Mouse (Mus musculus): Measurements from ENCODE around the gene Zic4. TPM values are rescaled to one million over a fixed set of nuclear protein-coding genes. Genes with fewer than 3 reads are reported as not detected.

Gene Zic4
- polyA plus RNA-seq, 1 experiment from 2014 or later, result not detected

DNA sequence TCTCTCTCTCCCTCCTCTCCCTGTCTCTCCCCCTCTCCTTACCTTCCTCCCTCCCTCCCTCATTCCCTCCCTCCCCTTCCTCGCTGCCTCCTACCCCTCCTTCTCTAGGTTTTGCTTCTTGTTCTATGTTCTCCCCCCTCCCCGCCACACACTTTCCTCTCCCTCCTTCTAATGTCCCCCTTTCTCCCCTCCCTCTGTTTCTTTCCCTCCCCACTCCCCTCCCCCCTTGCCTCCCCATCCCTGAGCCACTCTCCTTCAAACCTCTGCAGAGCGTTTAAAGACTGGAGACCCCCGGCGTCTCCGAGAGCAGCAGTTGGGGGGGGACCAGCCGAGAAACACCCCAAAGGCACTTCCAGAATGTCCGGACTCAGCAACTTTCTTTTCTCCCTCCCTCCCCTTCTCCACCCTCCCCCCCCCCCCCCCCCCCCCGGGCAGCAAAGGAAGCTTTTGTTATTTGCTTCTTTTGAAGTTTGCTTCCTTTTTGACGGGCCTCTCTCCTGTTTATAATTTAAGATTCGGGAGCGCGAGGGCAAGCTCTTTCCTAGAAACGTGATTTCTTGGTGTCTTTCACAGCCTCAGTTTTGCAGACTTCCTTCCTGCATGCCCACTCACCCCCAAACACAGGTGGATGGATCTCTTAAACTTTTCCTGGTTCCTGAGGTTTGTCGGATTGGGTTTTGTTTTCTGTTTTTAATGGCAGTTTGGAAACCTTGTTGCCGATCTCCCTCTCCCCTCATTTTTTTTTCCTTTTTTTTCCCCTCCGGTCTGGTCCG is 4.2 kb downstream of the Zic4 start:
- WGBS, result 3% methylated on average over 17 of the region's 18 CpGs
- Histone ChIP-seq H3K4me3 (ENCODE audit: low read depth, low read length) (no peak overlapping the region), H3K4me1 (replicated peaks; ENCODE audit: control insufficient read depth, insufficient read depth, low read length) (no peaks in the 10 kb centered on the region; the same call in 1 of the 2 replicates), H3K9me3 (ENCODE audit: control insufficient read depth, low read length) (no peaks in the 10 kb centered on the region), H3K4me2 (no peak overlapping the region), H3K9ac (ENCODE audit: low read depth, low read length) (no peak overlapping the region), H3K27ac (ENCODE audit: low read depth, low read length) (no peak overlapping the region), H3K36me3 (ENCODE audit: control insufficient read depth, insufficient read depth, low read length) (no peaks in the 10 kb centered on the region), H3K27me3 (replicated peaks; ENCODE audit: control insufficient read depth, insufficient read depth, low read length) (peaks cover 99% of the 10 kb centered on the region)
- no peak for DNase-seq (ENCODE audit: low spot score)
- ATAC-seq (replicated peaks; ENCODE audit: low FRiP score), result no peak

- Histone ChIP-seq H3K4me2 (no peak overlapping the region), H3K4me3 (ENCODE audit: low read depth, low read length) (no peak overlapping the region), H3K27ac (ENCODE audit: low read depth, low read length) (no peak overlapping the region), H3K9ac (ENCODE audit: low read depth, low read length) (no peak overlapping the region), H3K36me3 (ENCODE audit: control insufficient read depth, insufficient read depth, low read length) (no peaks in the 10 kb centered on the region), H3K4me1 (replicated peaks; ENCODE audit: control insufficient read depth, insufficient read depth, low read length) (no peaks in the 10 kb centered on the region; the same call in 1 of the 2 replicates), H3K9me3 (ENCODE audit: control insufficient read depth, low read length) (no peaks in the 10 kb centered on the region), H3K27me3 (replicated peaks; ENCODE audit: control insufficient read depth, insufficient read depth, low read length) (peaks cover 99% of the 10 kb centered on the region)
- WGBS, result 3% methylated on average over 30 of the region's 30 CpGs
- DNase-seq (ENCODE audit: low spot score) (no peak), ATAC-seq (replicated peaks; ENCODE audit: low FRiP score) (no peak)
Measured at GRCm38 (mm10) chr9:91366999-91367811, 5.0 kb downstream of the Zic4 start.

DNA sequence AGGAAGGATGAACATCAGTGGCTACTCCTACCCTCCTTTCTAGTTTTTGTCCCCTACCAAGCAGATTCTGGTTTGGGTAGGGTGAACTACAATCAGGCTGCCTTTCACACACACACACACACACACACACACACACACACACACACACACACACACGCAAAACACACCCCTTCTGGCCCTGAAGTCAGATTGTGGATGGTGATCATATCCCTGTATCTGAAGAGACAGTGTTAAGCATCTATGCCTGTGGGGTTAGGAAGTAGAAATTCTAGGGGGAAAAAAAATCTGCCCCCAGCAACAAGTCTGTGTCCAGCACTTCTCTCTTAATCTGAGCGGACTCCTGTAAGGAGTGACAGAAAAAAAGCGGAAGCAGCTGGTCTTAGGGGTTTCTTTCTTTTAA is 5.9 kb downstream of the Zic4 start:
- no peak for DNase-seq (ENCODE audit: low spot score)
- ATAC-seq (replicated peaks; ENCODE audit: low FRiP score), result no peak

DNA sequence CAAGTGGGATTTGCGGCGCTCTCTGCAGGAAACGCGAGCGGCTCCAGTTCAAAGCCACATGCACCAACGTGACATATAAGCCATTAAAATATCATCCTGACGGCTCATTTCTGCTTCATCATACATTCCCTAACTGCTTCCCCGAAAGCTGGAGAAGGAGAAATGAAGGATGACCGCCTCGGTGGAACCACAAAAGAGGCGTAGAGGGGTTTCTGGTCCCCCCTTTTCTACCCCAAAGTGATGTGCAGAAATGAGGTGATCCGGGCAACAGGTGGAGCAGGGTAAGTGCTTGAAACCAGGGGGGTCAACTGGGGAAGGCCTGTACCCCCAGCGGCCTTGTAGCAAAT is 6.7 kb downstream of the Zic4 start:
- Histone ChIP-seq H3K9ac (ENCODE audit: low read depth, low read length) (no peak overlapping the region), H3K36me3 (ENCODE audit: control insufficient read depth, insufficient read depth, low read length) (no peaks in the 10 kb centered on the region), H3K4me1 (replicated peaks; ENCODE audit: control insufficient read depth, insufficient read depth, low read length) (no peaks in the 10 kb centered on the region), H3K4me3 (ENCODE audit: low read depth, low read length) (no peak overlapping the region), H3K27ac (ENCODE audit: low read depth, low read length) (no peak overlapping the region), H3K9me3 (ENCODE audit: control insufficient read depth, low read length) (no peaks in the 10 kb centered on the region), H3K27me3 (replicated peaks; ENCODE audit: control insufficient read depth, insufficient read depth, low read length) (peaks cover 93% of the 10 kb centered on the region), H3K4me2 (no peak overlapping the region)
- ATAC-seq (replicated peaks; ENCODE audit: low FRiP score) (no peak), DNase-seq (ENCODE audit: low spot score) (no peak)
- 4% methylated on average over 13 of the region's 13 CpGs for WGBS

More for the DNA sequence above, 5.9 kb downstream of the Zic4 start:
- no peak overlapping the region for H3K4me2 ChIP-seq
- no peaks in the 10 kb centered on the region for H3K4me1 ChIP-seq (replicated peaks; ENCODE audit: control insufficient read depth, insufficient read depth, low read length)
- H3K9me3 ChIP-seq (ENCODE audit: control insufficient read depth, low read length), result no peaks in the 10 kb centered on the region
- H3K27me3 ChIP-seq (replicated peaks; ENCODE audit: control insufficient read depth, insufficient read depth, low read length), result peaks cover 97% of the 10 kb centered on the region
- no peak overlapping the region for H3K27ac ChIP-seq (ENCODE audit: low read depth, low read length)
- WGBS, result 6% methylated on average over 3 of the region's 3 CpGs
- no peak overlapping the region for H3K4me3 ChIP-seq (ENCODE audit: low read depth, low read length)
- no peaks in the 10 kb centered on the region for H3K36me3 ChIP-seq (ENCODE audit: control insufficient read depth, insufficient read depth, low read length)
- H3K9ac ChIP-seq (ENCODE audit: low read depth, low read length), result no peak overlapping the region

- Histone ChIP-seq H3K9ac (ENCODE audit: low read depth, low read length) (no peak overlapping the region), H3K36me3 (ENCODE audit: control insufficient read depth, insufficient read depth, low read length) (no peaks in the 10 kb centered on the region), H3K27me3 (replicated peaks; ENCODE audit: control insufficient read depth, insufficient read depth, low read length) (peaks cover 92% of the 10 kb centered on the region), H3K9me3 (ENCODE audit: control insufficient read depth, low read length) (no peaks in the 10 kb centered on the region), H3K4me3 (ENCODE audit: low read depth, low read length) (no peak overlapping the region), H3K4me2 (no peak overlapping the region), H3K27ac (ENCODE audit: low read depth, low read length) (no peak overlapping the region), H3K4me1 (replicated peaks; ENCODE audit: control insufficient read depth, insufficient read depth, low read length) (no peaks in the 10 kb centered on the region)
- WGBS, result 5% methylated on average over 26 of the region's 26 CpGs
- ATAC-seq (replicated peaks; ENCODE audit: low FRiP score), result no peak
- DNase-seq (ENCODE audit: low spot score), result no peak
Measured at GRCm38 (mm10) chr9:91369293-91369991, 7.2 kb downstream of the Zic4 start.

GRCm38 (mm10) chr9:91370191-91370708 is 8.0 kb downstream of the Zic4 start:
- no peak overlapping the region for H3K4me3 ChIP-seq (ENCODE audit: low read depth, low read length)
- ATAC-seq (replicated peaks; ENCODE audit: low FRiP score), result no peak
- no peaks in the 10 kb centered on the region for H3K4me1 ChIP-seq (replicated peaks; ENCODE audit: control insufficient read depth, insufficient read depth, low read length)
- H3K36me3 ChIP-seq (ENCODE audit: control insufficient read depth, insufficient read depth, low read length), result no peaks in the 10 kb centered on the region
- peaks cover 92% of the 10 kb centered on the region for H3K27me3 ChIP-seq (replicated peaks; ENCODE audit: control insufficient read depth, insufficient read depth, low read length)
- no peak overlapping the region for H3K4me2 ChIP-seq
- no peaks in the 10 kb centered on the region for H3K9me3 ChIP-seq (ENCODE audit: control insufficient read depth, low read length)
- H3K27ac ChIP-seq (ENCODE audit: low read depth, low read length), result no peak overlapping the region
- WGBS, result 20% methylated on average over 6 of the region's 6 CpGs
- H3K9ac ChIP-seq (ENCODE audit: low read depth, low read length), result no peak overlapping the region
- DNase-seq (ENCODE audit: low spot score), result no peak

DNA sequence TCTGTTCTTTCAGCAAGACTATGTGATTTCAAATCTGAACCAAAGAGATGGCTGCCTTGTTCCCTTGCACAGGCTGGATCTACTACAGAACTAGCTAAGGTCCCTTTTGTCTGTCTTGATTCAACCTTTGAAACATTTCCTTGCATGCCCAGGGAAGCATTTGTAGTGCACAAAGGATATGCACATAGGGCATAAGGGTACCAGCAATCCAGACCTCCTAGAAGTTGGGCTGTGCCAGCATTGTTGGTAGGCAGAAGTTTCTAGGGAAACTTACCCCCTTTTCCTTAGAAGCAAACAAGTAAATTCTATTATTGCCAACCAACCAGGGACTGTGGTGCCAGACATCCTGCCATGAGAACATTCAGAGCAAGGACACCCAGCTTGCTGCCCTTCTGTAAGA is 8.8 kb downstream of the Zic4 start:
- Histone ChIP-seq H3K9ac (ENCODE audit: low read depth, low read length) (no peak overlapping the region), H3K36me3 (ENCODE audit: control insufficient read depth, insufficient read depth, low read length) (no peaks in the 10 kb centered on the region), H3K4me3 (ENCODE audit: low read depth, low read length) (no peak overlapping the region), H3K27me3 (replicated peaks; ENCODE audit: control insufficient read depth, insufficient read depth, low read length) (peaks cover 92% of the 10 kb centered on the region), H3K27ac (ENCODE audit: low read depth, low read length) (no peak overlapping the region), H3K9me3 (ENCODE audit: control insufficient read depth, low read length) (no peaks in the 10 kb centered on the region), H3K4me1 (replicated peaks; ENCODE audit: control insufficient read depth, insufficient read depth, low read length) (no peaks in the 10 kb centered on the region), H3K4me2 (no peak overlapping the region)
- no peak for ATAC-seq (replicated peaks; ENCODE audit: low FRiP score)
- no peak for DNase-seq (ENCODE audit: low spot score)

DNA sequence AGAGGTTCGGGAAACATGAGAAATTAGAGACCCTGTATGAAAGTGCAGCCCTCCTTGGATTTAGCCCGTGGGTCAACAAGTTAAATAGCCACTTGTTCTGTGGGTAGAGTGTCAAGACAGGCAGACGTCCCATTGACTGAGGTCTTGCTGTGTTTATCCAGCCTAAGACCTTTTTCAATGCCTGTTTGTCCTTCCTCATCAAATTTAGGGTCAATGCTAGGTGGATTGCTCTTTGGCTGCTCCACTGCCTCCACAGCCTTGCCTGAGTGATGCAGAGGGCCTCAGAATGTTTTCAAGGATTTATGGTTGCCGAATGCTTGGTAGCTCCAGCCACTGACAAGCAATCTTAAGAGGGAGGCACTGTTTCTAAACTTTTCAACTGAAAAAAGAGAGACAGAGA is 9.4 kb downstream of the Zic4 start:
- no peaks in the 10 kb centered on the region for H3K4me1 ChIP-seq (replicated peaks; ENCODE audit: control insufficient read depth, insufficient read depth, low read length)
- peaks cover 92% of the 10 kb centered on the region for H3K27me3 ChIP-seq (replicated peaks; ENCODE audit: control insufficient read depth, insufficient read depth, low read length)
- no peak overlapping the region for H3K4me2 ChIP-seq
- 21% methylated on average over 4 of the region's 4 CpGs for WGBS
- H3K9me3 ChIP-seq (ENCODE audit: control insufficient read depth, low read length), result no peaks in the 10 kb centered on the region
- H3K9ac ChIP-seq (ENCODE audit: low read depth, low read length), result no peak overlapping the region
- ATAC-seq (replicated peaks; ENCODE audit: low FRiP score), result no peak
- no peak for DNase-seq (ENCODE audit: low spot score)
- no peak overlapping the region for H3K27ac ChIP-seq (ENCODE audit: low read depth, low read length)
- H3K4me3 ChIP-seq (ENCODE audit: low read depth, low read length), result no peak overlapping the region
- H3K36me3 ChIP-seq (ENCODE audit: control insufficient read depth, insufficient read depth, low read length), result no peaks in the 10 kb centered on the region
